28 mouse cellular contexts compared by ENCODE assay signal in genomic region chr5:93030869-93031268, GRCm38 (mm10). TPM values are rescaled to one million over a fixed set of nuclear protein-coding genes. Genes with fewer than 3 reads are reported as not detected.
DNase-seq lines count a peak whose midpoint lies in the region; ATAC-seq and TF ChIP-seq lines count a peak whose summit lies in the region.
"Had no signal": no experiment of that assay in that cellular context is flagged by ENCODE, and none has a peak within 500 bp of the region (broad histone marks: within the 10 kb centered on the region; RNA-seq: fewer than 3 reads in every experiment).

No protein-coding gene starts in this region.

- no peak overlapping the region for H3K4me3 ChIP-seq in lung, embryonic 14.5 days (ENCODE audit: low read depth, low read length)
- no peak overlapping the region for H3K4me3 ChIP-seq in small intestine, adult 2 months (ENCODE audit: low read depth, low read length)
- H3K4me3 ChIP-seq: hindbrain, embryonic 13.5 days; kidney, embryonic 15.5 days; stomach, embryonic 15.5 days had no signal

- TF ChIP-seq CTCF in lung, embryonic 14.5 days (IDR thresholded peaks at IDR 0.05; ENCODE audit: low read depth): no peak
- TF ChIP-seq CTCF in small intestine, adult 2 months (IDR thresholded peaks at IDR 0.05; ENCODE audit: extremely low read depth, insufficient read length, insufficient replicate concordance, low read depth, low read length): no peak

- no peaks in the 10 kb centered on the region for H3K9me3 ChIP-seq in lung, embryonic 14.5 days (ENCODE audit: low read depth, low read length)
- H3K9me3 ChIP-seq: hindbrain, embryonic 13.5 days; kidney, embryonic 15.5 days; stomach, embryonic 15.5 days had no signal

- H3K4me2 ChIP-seq in lung, embryonic 14.5 days: no peak overlapping the region
- H3K4me2 ChIP-seq: hindbrain, embryonic 13.5 days; kidney, embryonic 15.5 days; stomach, embryonic 15.5 days had no signal

- H3K36me3 ChIP-seq in lung, embryonic 14.5 days (ENCODE audit: insufficient read depth): no peaks in the 10 kb centered on the region
- no peaks in the 10 kb centered on the region for H3K36me3 ChIP-seq in small intestine, adult 2 months (ENCODE audit: control insufficient read depth, insufficient read depth, low read length)
- H3K36me3 ChIP-seq: hindbrain, embryonic 13.5 days; kidney, embryonic 15.5 days; stomach, embryonic 15.5 days had no signal

- no peak overlapping the region for H3K9ac ChIP-seq in lung, embryonic 14.5 days
- H3K9ac ChIP-seq: hindbrain, embryonic 13.5 days; kidney, embryonic 15.5 days; liver, embryonic 14.5 days; stomach, embryonic 15.5 days had no signal

- WGBS in lung, embryonic 14.5 days: 55% methylated on average over 3 of the region's 3 CpGs
- WGBS in small intestine, adult 2 months: 74% methylated on average over 3 of the region's 3 CpGs

- ATAC-seq in lung, embryonic 14.5 days (ENCODE audit: insufficient read depth): no peak
- ATAC-seq: forebrain, embryonic 14.5 days; Patski had no signal

- no peak overlapping the region for H3K27ac ChIP-seq in lung, embryonic 14.5 days (ENCODE audit: low read depth)
- H3K27ac ChIP-seq in small intestine, adult 2 months (ENCODE audit: insufficient read depth, low read depth, low read length): peak overlapping the region; percentile 30; the same call in 1 of the 2 replicates
- H3K27ac ChIP-seq: hindbrain, embryonic 13.5 days; kidney, embryonic 15.5 days; liver, embryonic 14.5 days; stomach, embryonic 15.5 days had no signal

- TF ChIP-seq POLR2A in small intestine, adult 2 months (IDR thresholded peaks at IDR 0.05; ENCODE audit: low read depth, low read length): no peak

- H3K27me3 ChIP-seq in lung, embryonic 14.5 days (ENCODE audit: insufficient read depth, low read length): no peaks in the 10 kb centered on the region
- no peaks in the 10 kb centered on the region for H3K27me3 ChIP-seq in small intestine, adult 2 months (ENCODE audit: control insufficient read depth, insufficient read depth, low read length)
- H3K27me3 ChIP-seq: hindbrain, embryonic 13.5 days; kidney, embryonic 15.5 days; Patski; stomach, embryonic 15.5 days had no signal

- H3K4me1 ChIP-seq in lung, embryonic 14.5 days (ENCODE audit: insufficient read depth): 0 out of 2 replicates have a peak, but pooled peaks cover 6% of the 10 kb centered on the region
- H3K4me1 ChIP-seq in small intestine, adult 2 months (ENCODE audit: control insufficient read depth, insufficient read depth, insufficient read length, low read length): peaks cover 13% of the 10 kb centered on the region; the same call in 1 of the 2 replicates
- H3K4me1 ChIP-seq: hindbrain, embryonic 13.5 days had no signal

- DNase-seq in heart, adult 8-10 months (ENCODE audit: low spot score): peak; percentile 26
- DNase-seq in heart, postnatal 4 days: no peak
- peak; percentile 24 for DNase-seq in kidney, adult 18-20 months
- no peak for DNase-seq in kidney, postnatal 4 days
- peak; percentile 30 for DNase-seq in lung, embryonic 14.5 days
- no peak for DNase-seq in lung, postnatal 14 days
- no peak for DNase-seq in layer of hippocampus, postnatal 36 days
- DNase-seq: adrenal gland, postnatal 10 days; cerebellum, adult 8-10 months; cerebellum, postnatal 25 days; gastrocnemius, postnatal 14 days; left cerebral cortex, postnatal 4 days; lung, postnatal 4 days; midbrain, embryonic 14.5 days; retina, postnatal 1 day; right cerebral cortex, postnatal 14 days; thymus, postnatal 14 days had no signal

RNA-seq across cellular contexts. Expression of gene Sowahb, which starts 14.0 kb away (rescaled TPM):
- total RNA-seq in heart, adult 8-10 months (2022): under 1 TPM; 0.05 to 0.22 (median 0.12) TPM
- under 1 TPM in 1 of 2 experiments, not detected in 1; 0.10 TPM for total RNA-seq in heart, postnatal 4 days (2021)
- 1.8 and 2.0 TPM in 2 replicates for polyA plus RNA-seq in lung, embryonic 14.5 days (2014; fragmentation: Nextera tagmentation; extraction: Ambion mirVana)
- 15.4 and 33.6 TPM in 2 replicates for polyA plus RNA-seq in small intestine, adult 2 months (2012; rRNA removed)
- total RNA-seq in layer of hippocampus, postnatal 36 days (2021): 1 to 10 TPM; 1.7 to 2.0 TPM
- total RNA-seq: gastrocnemius, postnatal 14 days; granulocyte monocyte progenitor cell, adult 5-6 weeks; MEL; monocyte, adult 5-6 weeks had no signal
- polyA plus RNA-seq: hindbrain, embryonic 13.5 days; midbrain, embryonic 14.5 days; neural tube, embryonic 14.5 days had no signal

Comparison
In these comparisons a context has a peak if more than half of its experiments do, and no peak if none do; other contexts are left out.
1. DNase-seq: peak in heart, adult 8-10 months (single experiment), kidney, adult 18-20 months (single experiment) and lung, embryonic 14.5 days (single experiment); none in heart, postnatal 4 days (single experiment), kidney, postnatal 4 days (0 of 2), lung, postnatal 14 days (single experiment) and layer of hippocampus, postnatal 36 days (0 of 2).